Mouse (Mus musculus) E14TG2a.4 (cell line): Measurements from ENCODE around the gene Rap1a.

ENCODE experiments used
- CTCF ChIP-seq: conservative IDR thresholded peaks from 2 replicates; pipeline ENCODE4 v1.5.1; 2014; ENCODE audit warnings: low read length
- NANOG ChIP-seq: IDR thresholded peaks from 2 replicates; pipeline ENCODE4 v1.6.1; 2014; ENCODE audit warnings: borderline replicate concordance, low read length, mixed read lengths
- POU5F1 ChIP-seq: IDR thresholded peaks from 2 replicates; pipeline ENCODE4 v1.6.1; 2014; ENCODE audit warnings: low read length, borderline replicate concordance

GRCm38 (mm10) chr3:105720514-105720913, 80.6 kb downstream of the Rap1a start:
- no peak for TF ChIP-seq POU5F1
- no peak for TF ChIP-seq CTCF
- no peak for TF ChIP-seq NANOG
